Mouse (Mus musculus): ENCODE data around the gene Cln5. TPM values are rescaled to one million over a fixed set of nuclear protein-coding genes. Genes with fewer than 3 reads are reported as not detected.

Gene Cln5
- polyA plus RNA-seq (2012; rRNA removed) (20.6 and 22.3 TPM in 2 replicates), polyA plus RNA-seq (2014; fragmentation: Nextera tagmentation; extraction: Ambion mirVana) (33.8 and 34.2 TPM in 2 replicates)

GRCm38 (mm10) chr14:103069864-103070611 is at the start of gene Cln5:
TSS of gene Cln5 (plus strand) at chr14:103070216.
- DNase-seq (ENCODE audit: low spot score) (peak; percentile 92), ATAC-seq (ENCODE audit: low FRiP score, low read depth) (peak; percentile 95)
- H3K9me3 ChIP-seq (ENCODE audit: control insufficient read depth, low read length): no peaks in the 10 kb centered on the region
- no peaks in the 10 kb centered on the region for H3K4me1 ChIP-seq (ENCODE audit: control insufficient read depth, insufficient read depth, low read length)
- under 1% methylated on average over 53 of the region's 65 CpGs for WGBS
- peak within 1 kb of the TSS; percentile 76 for H3K4me2 ChIP-seq (replicated peaks; ENCODE audit: low read depth, low read length, severe bottlenecking)
- peak within 1 kb of the TSS; percentile 83 for H3K27ac ChIP-seq (replicated peaks; ENCODE audit: low read depth, low read length)
- H3K36me3 ChIP-seq (ENCODE audit: control insufficient read depth, insufficient read depth, low read length): peaks cover 19% of the 10 kb centered on the region
- H3K4me3 ChIP-seq (replicated peaks; ENCODE audit: low read length): peak within 1 kb of the TSS; percentile 72
- H3K9ac ChIP-seq (ENCODE audit: low read depth, low read length, severe bottlenecking): peak within 1 kb of the TSS; percentile 83
- TF ChIP-seq POLR2A (IDR thresholded peaks at IDR 0.05; ENCODE audit: borderline replicate concordance, extremely low read depth, insufficient read depth, insufficient read length): peak; percentile 71; the same call in 1 of the 2 replicates
- no peaks in the 10 kb centered on the region for H3K27me3 ChIP-seq (ENCODE audit: control insufficient read depth, insufficient read depth, low read length)

- Histone ChIP-seq H3K4me2 (replicated peaks; ENCODE audit: low read depth, low read length, severe bottlenecking) (no peak overlapping the region), H3K9ac (ENCODE audit: low read depth, low read length, severe bottlenecking) (no peak overlapping the region), H3K36me3 (ENCODE audit: control insufficient read depth, insufficient read depth, low read length) (no peaks in the 10 kb centered on the region), H3K27ac (replicated peaks; ENCODE audit: low read depth, low read length) (no peak overlapping the region), H3K4me3 (replicated peaks; ENCODE audit: low read length) (no peak overlapping the region), H3K4me1 (ENCODE audit: control insufficient read depth, insufficient read depth, low read length) (no peaks in the 10 kb centered on the region), H3K9me3 (ENCODE audit: control insufficient read depth, low read length) (no peaks in the 10 kb centered on the region), H3K27me3 (ENCODE audit: control insufficient read depth, insufficient read depth, low read length) (no peaks in the 10 kb centered on the region)
- no peak for DNase-seq (ENCODE audit: low spot score)
- ATAC-seq (ENCODE audit: low FRiP score, low read depth): no peak
- no peak for TF ChIP-seq POLR2A (IDR thresholded peaks at IDR 0.05; ENCODE audit: borderline replicate concordance, extremely low read depth, insufficient read depth, insufficient read length)
- WGBS: 84% methylated on average over 2 of the region's 2 CpGs
These were observed 40.8 kb upstream of the Cln5 start for GRCm38 (mm10) chr14:103029203-103029602.

GRCm38 (mm10) chr14:103033271-103033823 is 36.7 kb upstream of the Cln5 start:
- ATAC-seq (ENCODE audit: low FRiP score, low read depth): no peak
- H3K9ac ChIP-seq (ENCODE audit: low read depth, low read length, severe bottlenecking): no peak overlapping the region
- H3K36me3 ChIP-seq (ENCODE audit: control insufficient read depth, insufficient read depth, low read length): no peaks in the 10 kb centered on the region
- TF ChIP-seq POLR2A (IDR thresholded peaks at IDR 0.05; ENCODE audit: borderline replicate concordance, extremely low read depth, insufficient read depth, insufficient read length): no peak
- no peak overlapping the region for H3K4me2 ChIP-seq (replicated peaks; ENCODE audit: low read depth, low read length, severe bottlenecking)
- no peak overlapping the region for H3K4me3 ChIP-seq (replicated peaks; ENCODE audit: low read length)
- no peaks in the 10 kb centered on the region for H3K4me1 ChIP-seq (ENCODE audit: control insufficient read depth, insufficient read depth, low read length)
- H3K9me3 ChIP-seq (ENCODE audit: control insufficient read depth, low read length): no peaks in the 10 kb centered on the region
- no peak for DNase-seq (ENCODE audit: low spot score)
- no peaks in the 10 kb centered on the region for H3K27me3 ChIP-seq (ENCODE audit: control insufficient read depth, insufficient read depth, low read length)
- WGBS: 77% methylated on average over 10 of the region's 10 CpGs
- H3K27ac ChIP-seq (replicated peaks; ENCODE audit: low read depth, low read length): no peak overlapping the region

- Histone ChIP-seq H3K9me3 (ENCODE audit: control insufficient read depth, low read length) (no peaks in the 10 kb centered on the region), H3K36me3 (ENCODE audit: control insufficient read depth, insufficient read depth, low read length) (no peaks in the 10 kb centered on the region), H3K4me2 (replicated peaks; ENCODE audit: low read depth, low read length, severe bottlenecking) (no peak overlapping the region), H3K4me3 (replicated peaks; ENCODE audit: low read length) (no peak overlapping the region), H3K4me1 (ENCODE audit: control insufficient read depth, insufficient read depth, low read length) (no peaks in the 10 kb centered on the region), H3K9ac (ENCODE audit: low read depth, low read length, severe bottlenecking) (no peak overlapping the region), H3K27ac (replicated peaks; ENCODE audit: low read depth, low read length) (no peak overlapping the region), H3K27me3 (ENCODE audit: control insufficient read depth, insufficient read depth, low read length) (no peaks in the 10 kb centered on the region)
- no peak for DNase-seq (ENCODE audit: low spot score)
- ATAC-seq (ENCODE audit: low FRiP score, low read depth): no peak
- 88% methylated on average over 9 of the region's 9 CpGs for WGBS
- TF ChIP-seq POLR2A (IDR thresholded peaks at IDR 0.05; ENCODE audit: borderline replicate concordance, extremely low read depth, insufficient read depth, insufficient read length): no peak
These were observed 35.9 kb upstream of the Cln5 start for GRCm38 (mm10) chr14:103034076-103034475.

GRCm38 (mm10) chr14:103037016-103037415 is 33.0 kb upstream of the Cln5 start:
- ATAC-seq (ENCODE audit: low FRiP score, low read depth) (no peak), DNase-seq (ENCODE audit: low spot score) (no peak)
- no peak for TF ChIP-seq POLR2A (IDR thresholded peaks at IDR 0.05; ENCODE audit: borderline replicate concordance, extremely low read depth, insufficient read depth, insufficient read length)
- Histone ChIP-seq H3K27me3 (ENCODE audit: control insufficient read depth, insufficient read depth, low read length) (no peaks in the 10 kb centered on the region), H3K4me3 (replicated peaks; ENCODE audit: low read length) (no peak overlapping the region), H3K4me2 (replicated peaks; ENCODE audit: low read depth, low read length, severe bottlenecking) (no peak overlapping the region), H3K9me3 (ENCODE audit: control insufficient read depth, low read length) (no peaks in the 10 kb centered on the region), H3K4me1 (ENCODE audit: control insufficient read depth, insufficient read depth, low read length) (no peaks in the 10 kb centered on the region), H3K36me3 (ENCODE audit: control insufficient read depth, insufficient read depth, low read length) (no peaks in the 10 kb centered on the region), H3K9ac (ENCODE audit: low read depth, low read length, severe bottlenecking) (no peak overlapping the region), H3K27ac (replicated peaks; ENCODE audit: low read depth, low read length) (no peak overlapping the region)
- 84% methylated on average over 3 of the region's 3 CpGs for WGBS

Data from limb, embryonic 14.5 days (tissue).